Mouse (Mus musculus): ENCODE measurements around the gene Mreg.

DNA sequence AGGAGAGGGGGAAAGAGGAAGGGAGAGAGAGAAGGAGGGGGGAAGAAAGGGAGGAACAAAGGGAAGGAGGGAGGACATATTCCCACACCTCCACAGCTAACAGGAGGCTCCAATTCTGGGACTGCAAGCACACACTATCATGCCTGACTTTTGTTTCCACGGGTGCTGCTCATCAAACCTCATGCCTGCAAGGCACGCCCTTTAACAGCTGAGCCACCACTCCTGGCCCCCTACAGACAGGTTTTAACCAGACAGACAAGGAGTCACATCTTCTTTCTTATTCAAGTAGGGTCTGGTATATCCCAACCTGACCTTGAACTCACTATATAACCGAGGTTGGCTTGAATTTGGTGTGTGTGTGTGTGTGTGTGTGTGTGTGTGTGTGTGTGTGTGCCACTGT lies 7.0 kb downstream of the Mreg start:
- TF ChIP-seq POLR2A (IDR thresholded peaks at IDR 0.05; ENCODE audit: borderline replicate concordance, low read depth, low read length) (no peak), CTCF (IDR thresholded peaks at IDR 0.05; ENCODE audit: low read depth, low read length) (no peak)
